Mouse (Mus musculus) liver, embryonic 14.5 days (tissue): ENCODE results near the gene Opalin. TPM values are rescaled to one million over a fixed set of nuclear protein-coding genes. Genes with fewer than 3 reads are reported as not detected.

ENCODE experiments used
- ATAC-seq: fragments of 200-750 bp; cut with Nextera tagmentation; 2 replicates; pipeline ENCODE4 v1.8.0; 2017; ENCODE audit warnings: moderate number of reproducible peaks, mild to moderate bottlenecking, moderate library complexity; ENCODE audit not compliant: insufficient read depth
- DNase-seq, 3 experiments: peaks; one replicate each; pipeline ENCODE4 v3.0.0-alpha.2; 2012 to 2013; ENCODE audit warnings: low read depth in 3 of 3, low spot score in 3 of 3
- H3K27ac ChIP-seq: fragments of 300-500 bp; sonication (generic); 2 replicates; pipeline ENCODE4 v1.5.1; 2014; ENCODE audit warnings: moderate library complexity, mild to moderate bottlenecking, control low read depth, inconsistent platforms
- H3K27me3 ChIP-seq: fragments of 300-500 bp; sonication (generic); 2 replicates; pipeline ENCODE4 v1.6.1; 2014; ENCODE audit warnings: mild to moderate bottlenecking, low read length, moderate library complexity; ENCODE audit not compliant: control insufficient read depth, insufficient read depth
- H3K36me3 ChIP-seq: fragments of 300-500 bp; sonication (generic); replicated peaks from 2 replicates; pipeline ENCODE4 v1.6.1; 2014; ENCODE audit warnings: low read depth; ENCODE audit not compliant: control insufficient read depth, insufficient read depth
- H3K4me1 ChIP-seq, 2 experiments: fragments of 200-500 bp in 1 of 2; fragments of 300-500 bp in 1 of 2; sonication (generic) in 1 of 2; replicated peaks; 2 replicates each; pipeline ENCODE4 v1.6.1; 2012 to 2014; ENCODE audit warnings: antibody characterized with exemption in 1 of 2, inconsistent platforms in 1 of 2, low read length in 1 of 2; ENCODE audit not compliant: control insufficient read depth in 2 of 2, insufficient read depth in 2 of 2
- H3K4me2 ChIP-seq: fragments of 300-500 bp; sonication (generic); 2 replicates; pipeline ENCODE4 v1.6.1; 2014; ENCODE audit warnings: low read depth, mild to moderate bottlenecking, control low read depth, moderate library complexity
- H3K4me3 ChIP-seq, 2 experiments: fragments of 200-500 bp in 1 of 2; fragments of 300-500 bp in 1 of 2; sonication (generic) in 1 of 2; 2 replicates each; pipeline ENCODE4 v1.5.1; 2012 to 2014; ENCODE audit warnings: low read depth in 2 of 2, low read length in 2 of 2, mild to moderate bottlenecking in 2 of 2, control low read depth in 1 of 2, inconsistent platforms in 1 of 2, moderate library complexity in 1 of 2; ENCODE audit not compliant: insufficient read depth in 1 of 2
- H3K9ac ChIP-seq: fragments of 300-500 bp; sonication (generic); replicated peaks from 2 replicates; pipeline ENCODE4 v1.6.1; 2014; ENCODE audit warnings: mild to moderate bottlenecking, control low read depth, moderate library complexity
- H3K9me3 ChIP-seq: fragments of 300-500 bp; sonication (generic); 2 replicates; pipeline ENCODE4 v1.6.1; 2016; ENCODE audit warnings: low read length, mixed read lengths; ENCODE audit not compliant: control insufficient read depth
- CTCF ChIP-seq: IDR thresholded peaks from 2 replicates; pipeline ENCODE4 v1.5.1; 2016; ENCODE audit warnings: antibody characterized with exemption, low read depth, control low read depth
- EP300 ChIP-seq: IDR thresholded peaks from 2 replicates; pipeline ENCODE4 v1.6.1; 2016; ENCODE audit warnings: antibody characterized with exemption, low read depth
- WGBS: fragments of 180-500 bp; shearing (Covaris S2); extraction: QIAGEN DNeasy Blood & Tissue Kit; methylation state at CpG from one replicate; pipeline ENCODE4 v1.1.7; 2014; ENCODE audit not compliant: insufficient replicate concordance; 5-methylcytosine and 5-hydroxymethylcytosine counted together
- polyA plus RNA-seq, 2 experiments: library from polyadenylated mRNA; depleted of rRNA in 1 of 2; stranded (reverse) in 1 of 2; unstranded in 1 of 2; fragments of >200 nt; fragmentation: Nextera tagmentation in 1 of 2; extraction: Ambion mirVana in 1 of 2; gene quantifications; 2 replicates each; pipeline versions ENCODE4 v1.2.1 to v1.2.3; 2012 to 2014

Gene Opalin
- polyA plus RNA-seq, 2 experiments = not detected

- TF ChIP-seq CTCF = no peak
- no peak for TF ChIP-seq EP300
- WGBS = 40% methylated on average over 4 of the region's 4 CpGs
- no peaks in the 10 kb centered on the region for H3K36me3 ChIP-seq
- H3K9ac ChIP-seq = no peak overlapping the region
- H3K4me2 ChIP-seq = no peak overlapping the region
- H3K27me3 ChIP-seq = no peaks in the 10 kb centered on the region
- no peaks in the 10 kb centered on the region for H3K9me3 ChIP-seq
- no peak overlapping the region for H3K4me3 ChIP-seq
- DNase-seq (no peak), ATAC-seq (no peak)
- H3K27ac ChIP-seq = no peak overlapping the region
- peaks cover 0 to 4% of the 10 kb centered on the region in 2 experiments; a peak in 2 of 4 replicates for H3K4me1 ChIP-seq
These were observed 22.2 kb downstream of the Opalin start for GRCm38 (mm10) chr19:41054702-41055101.

- Histone ChIP-seq H3K36me3 (no peaks in the 10 kb centered on the region), H3K9me3 (no peaks in the 10 kb centered on the region), H3K4me2 (no peak overlapping the region), H3K4me1 (peaks cover 0 to 4% of the 10 kb centered on the region in 2 experiments; a peak in 2 of 4 replicates), H3K27ac (no peak overlapping the region), H3K27me3 (no peaks in the 10 kb centered on the region), H3K4me3 (no peak overlapping the region), H3K9ac (no peak overlapping the region)
- ATAC-seq = no peak
- peak in 2 of 3 experiments; percentile 7 to 27 for DNase-seq
- WGBS = 27% methylated on average over 10 of the region's 10 CpGs
- TF ChIP-seq EP300 (no peak), CTCF (peak; percentile 73)
These were observed 23.4 kb downstream of the Opalin start for GRCm38 (mm10) chr19:41053530-41053929.

- Histone ChIP-seq H3K27ac (no peak overlapping the region), H3K9me3 (no peaks in the 10 kb centered on the region), H3K36me3 (no peaks in the 10 kb centered on the region), H3K27me3 (no peaks in the 10 kb centered on the region), H3K9ac (no peak overlapping the region), H3K4me2 (no peak overlapping the region), H3K4me1 (peaks cover 0 to 7% of the 10 kb centered on the region in 2 experiments; a peak in 2 of 4 replicates), H3K4me3 (no peak overlapping the region)
- ATAC-seq (no peak), DNase-seq (no peak)
- TF ChIP-seq EP300 (no peak), CTCF (no peak)
- 48% methylated on average over 5 of the region's 5 CpGs for WGBS
These were observed 24.7 kb downstream of the Opalin start for GRCm38 (mm10) chr19:41052247-41052646.

GRCm38 (mm10) chr19:41051714-41052113 is 25.2 kb downstream of the Opalin start:
- WGBS = 41% methylated on average over 1 of the region's 1 CpGs
- Histone ChIP-seq H3K27ac (no peak overlapping the region), H3K4me2 (no peak overlapping the region), H3K27me3 (no peaks in the 10 kb centered on the region), H3K4me3 (no peak overlapping the region), H3K9ac (no peak overlapping the region), H3K4me1 (peaks cover 0 to 7% of the 10 kb centered on the region in 2 experiments; a peak in 2 of 4 replicates), H3K36me3 (no peaks in the 10 kb centered on the region), H3K9me3 (no peaks in the 10 kb centered on the region)
- TF ChIP-seq CTCF (no peak), EP300 (no peak)
- ATAC-seq (no peak), DNase-seq (no peak)

- H3K4me1 ChIP-seq = peaks cover 0 to 7% of the 10 kb centered on the region in 2 experiments; a peak in 2 of 4 replicates
- no peak for DNase-seq
- ATAC-seq = no peak
- no peak overlapping the region for H3K4me2 ChIP-seq
- H3K36me3 ChIP-seq = no peaks in the 10 kb centered on the region
- H3K9ac ChIP-seq = no peak overlapping the region
- no peak overlapping the region for H3K4me3 ChIP-seq
- H3K9me3 ChIP-seq = no peaks in the 10 kb centered on the region
- H3K27me3 ChIP-seq = no peaks in the 10 kb centered on the region
- 54% methylated on average over 3 of the region's 3 CpGs for WGBS
- no peak overlapping the region for H3K27ac ChIP-seq
- no peak for TF ChIP-seq EP300
- TF ChIP-seq CTCF = no peak
These were observed 28.7 kb downstream of the Opalin start for GRCm38 (mm10) chr19:41048187-41048559.
